Mouse (Mus musculus): ENCODE data around the gene Rictor. TPM values are rescaled to one million over a fixed set of nuclear protein-coding genes. Genes with fewer than 3 reads are reported as not detected.
"Not testable (repeated sequence)": the region's sequence is repeated elsewhere in the genome, so short reads cannot be mapped to it uniquely, and the experiment has no call there.

Gene Rictor
- polyA plus RNA-seq, 1 experiment: 0.07 TPM

DNA sequence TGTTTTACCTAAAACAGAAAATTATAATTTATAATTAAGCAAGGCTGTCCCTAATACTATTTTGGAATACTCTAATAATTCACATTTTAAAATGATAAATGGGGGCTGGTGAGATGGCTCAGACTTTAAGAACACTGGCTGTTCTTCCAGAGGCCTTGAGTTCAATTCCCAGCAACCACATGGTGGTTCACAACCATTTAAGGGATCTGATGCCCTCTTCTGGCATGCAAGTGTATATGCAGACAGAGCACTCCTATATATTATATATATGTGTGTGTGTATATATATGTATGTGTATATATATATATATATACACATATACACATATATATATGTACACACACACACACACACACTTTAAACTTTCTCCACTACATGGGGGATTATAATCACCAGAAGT, 15.2 kb downstream of the Rictor start:
- Histone ChIP-seq H3K36me3 (replicated peaks; ENCODE audit: low read length) (peaks cover 28% of the 10 kb centered on the region), H3K4me3 (replicated peaks) (no peak overlapping the region), H3K4me1 (peaks cover 55% of the 10 kb centered on the region), H3K9me3 (peaks cover 6% of the 10 kb centered on the region; the same call in 1 of the 2 replicates), H3K27me3 (replicated peaks) (no peaks in the 10 kb centered on the region)
- no peak for TF ChIP-seq GATA1 (IDR thresholded peaks at IDR 0.05; ENCODE audit: borderline replicate concordance, low read length)
- TF ChIP-seq FLI1 (IDR thresholded peaks at IDR 0.05; ENCODE audit: low read length): no peak

GRCm38 (mm10) chr15:6724442-6724841, 16.3 kb downstream of the Rictor start:
- TF ChIP-seq FLI1 (IDR thresholded peaks at IDR 0.05; ENCODE audit: low read length) (no peak), GATA1 (IDR thresholded peaks at IDR 0.05; ENCODE audit: borderline replicate concordance, low read length) (no peak)
- Histone ChIP-seq H3K4me3 (replicated peaks) (no peak overlapping the region), H3K36me3 (replicated peaks; ENCODE audit: low read length) (peaks cover 18% of the 10 kb centered on the region), H3K4me1 (peaks cover 46% of the 10 kb centered on the region), H3K27me3 (replicated peaks) (no peaks in the 10 kb centered on the region), H3K9me3 (peaks cover 4% of the 10 kb centered on the region; the same call in 1 of the 2 replicates)

DNA sequence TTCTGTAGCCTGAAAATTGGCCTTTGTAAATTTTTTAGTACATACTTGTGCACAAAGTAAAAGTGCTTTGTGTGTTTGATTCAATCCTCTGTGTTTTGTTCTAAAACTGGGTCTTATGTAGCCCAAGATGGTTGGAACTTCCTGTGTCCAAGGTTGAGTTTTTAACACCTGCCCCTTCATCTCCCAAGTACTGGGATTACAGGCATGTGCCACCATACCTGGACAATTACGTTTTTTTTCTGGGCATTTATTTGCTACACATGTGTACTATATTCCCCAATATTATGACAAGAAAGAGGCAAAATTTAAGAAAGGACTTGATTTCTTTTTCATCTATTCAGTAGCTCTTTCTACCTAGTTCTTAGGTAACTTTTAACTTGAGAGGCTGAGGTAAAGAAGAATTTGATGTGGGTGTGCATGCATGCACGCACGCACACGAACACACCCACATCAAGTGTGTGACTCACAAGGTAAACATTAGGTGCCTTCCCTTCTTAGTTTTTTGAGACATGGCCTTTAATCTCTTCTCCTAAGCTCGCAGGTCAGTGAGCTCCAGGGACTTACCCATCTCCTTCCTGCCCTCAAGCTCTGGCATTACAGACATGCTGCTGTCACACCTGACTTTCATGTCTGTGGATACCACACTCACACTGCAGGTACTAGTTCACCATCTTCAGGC, 18.1 kb downstream of the Rictor start:
- TF ChIP-seq GATA1 (IDR thresholded peaks at IDR 0.05; ENCODE audit: borderline replicate concordance, low read length) (no peak), FLI1 (IDR thresholded peaks at IDR 0.05; ENCODE audit: low read length) (no peak)
- Histone ChIP-seq H3K4me1 (peaks cover 49% of the 10 kb centered on the region), H3K36me3 (replicated peaks; ENCODE audit: low read length) (peaks cover 7% of the 10 kb centered on the region)

GRCm38 (mm10) chr15:6733076-6733475, 24.9 kb downstream of the Rictor start:
- H3K27me3 ChIP-seq (replicated peaks): no peaks in the 10 kb centered on the region
- TF ChIP-seq GATA1 (IDR thresholded peaks at IDR 0.05; ENCODE audit: borderline replicate concordance, low read length): no peak
- TF ChIP-seq FLI1 (IDR thresholded peaks at IDR 0.05; ENCODE audit: low read length): no peak
- H3K9me3 ChIP-seq: no peaks in the 10 kb centered on the region
- H3K4me3 ChIP-seq (replicated peaks): peak overlapping the region; percentile 15
- H3K4me1 ChIP-seq: peaks cover 45% of the 10 kb centered on the region
- H3K36me3 ChIP-seq (replicated peaks; ENCODE audit: low read length): peaks cover 32% of the 10 kb centered on the region

More for the DNA sequence above, 18.1 kb downstream of the Rictor start:
- H3K27me3 ChIP-seq (replicated peaks): no peaks in the 10 kb centered on the region
- no peak overlapping the region for H3K4me3 ChIP-seq (replicated peaks)
- H3K9me3 ChIP-seq: no peaks in the 10 kb centered on the region

DNA sequence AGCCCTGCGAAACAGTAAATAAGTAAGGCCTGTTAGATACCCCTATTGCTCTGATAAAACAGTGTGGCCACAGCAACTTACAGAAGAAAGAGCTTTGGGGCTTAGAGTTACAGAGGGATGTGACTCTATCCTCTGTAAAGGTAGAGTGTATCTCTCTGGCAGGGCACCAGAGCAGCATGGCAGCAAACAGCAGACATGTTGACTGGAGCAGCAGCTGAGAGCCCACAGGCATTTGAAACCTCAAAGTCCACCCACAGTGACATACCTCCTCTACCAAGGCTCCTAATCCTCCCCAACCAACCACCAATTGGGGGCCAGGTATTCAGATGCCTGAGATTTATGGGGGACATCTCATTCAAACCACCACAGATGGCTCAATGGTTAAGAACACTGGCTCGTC, 31.0 kb downstream of the Rictor start:
- no peaks in the 10 kb centered on the region for H3K27me3 ChIP-seq (replicated peaks)
- no peak for TF ChIP-seq FLI1 (IDR thresholded peaks at IDR 0.05; ENCODE audit: low read length)
- no peak for TF ChIP-seq GATA1 (IDR thresholded peaks at IDR 0.05; ENCODE audit: borderline replicate concordance, low read length)
- H3K9me3 ChIP-seq: no peaks in the 10 kb centered on the region
- H3K4me3 ChIP-seq (replicated peaks): no peak overlapping the region
- peaks cover 33% of the 10 kb centered on the region for H3K4me1 ChIP-seq
- peaks cover 59% of the 10 kb centered on the region for H3K36me3 ChIP-seq (replicated peaks; ENCODE audit: low read length)

- H3K9me3 ChIP-seq: no peaks in the 10 kb centered on the region
- TF ChIP-seq FLI1 (IDR thresholded peaks at IDR 0.05; ENCODE audit: low read length): no peak
- TF ChIP-seq GATA1 (IDR thresholded peaks at IDR 0.05; ENCODE audit: borderline replicate concordance, low read length): no peak
- peaks cover 62% of the 10 kb centered on the region for H3K36me3 ChIP-seq (replicated peaks; ENCODE audit: low read length)
- no peak overlapping the region for H3K4me3 ChIP-seq (replicated peaks)
- H3K4me1 ChIP-seq: peaks cover 14% of the 10 kb centered on the region; the same call in 1 of the 2 replicates
- H3K27me3 ChIP-seq (replicated peaks): no peaks in the 10 kb centered on the region
Observed at GRCm38 (mm10) chr15:6742337-6743025, 34.3 kb downstream of the Rictor start.

GRCm38 (mm10) chr15:6743723-6744122, 35.5 kb downstream of the Rictor start:
- no peaks in the 10 kb centered on the region for H3K27me3 ChIP-seq (replicated peaks)
- no peak for TF ChIP-seq FLI1 (IDR thresholded peaks at IDR 0.05; ENCODE audit: low read length)
- no peak for TF ChIP-seq GATA1 (IDR thresholded peaks at IDR 0.05; ENCODE audit: borderline replicate concordance, low read length)
- H3K9me3 ChIP-seq: no peaks in the 10 kb centered on the region
- peaks cover 14% of the 10 kb centered on the region; the same call in 1 of the 2 replicates for H3K4me1 ChIP-seq
- peaks cover 63% of the 10 kb centered on the region for H3K36me3 ChIP-seq (replicated peaks; ENCODE audit: low read length)
- H3K4me3 ChIP-seq (replicated peaks): no peak overlapping the region

DNA sequence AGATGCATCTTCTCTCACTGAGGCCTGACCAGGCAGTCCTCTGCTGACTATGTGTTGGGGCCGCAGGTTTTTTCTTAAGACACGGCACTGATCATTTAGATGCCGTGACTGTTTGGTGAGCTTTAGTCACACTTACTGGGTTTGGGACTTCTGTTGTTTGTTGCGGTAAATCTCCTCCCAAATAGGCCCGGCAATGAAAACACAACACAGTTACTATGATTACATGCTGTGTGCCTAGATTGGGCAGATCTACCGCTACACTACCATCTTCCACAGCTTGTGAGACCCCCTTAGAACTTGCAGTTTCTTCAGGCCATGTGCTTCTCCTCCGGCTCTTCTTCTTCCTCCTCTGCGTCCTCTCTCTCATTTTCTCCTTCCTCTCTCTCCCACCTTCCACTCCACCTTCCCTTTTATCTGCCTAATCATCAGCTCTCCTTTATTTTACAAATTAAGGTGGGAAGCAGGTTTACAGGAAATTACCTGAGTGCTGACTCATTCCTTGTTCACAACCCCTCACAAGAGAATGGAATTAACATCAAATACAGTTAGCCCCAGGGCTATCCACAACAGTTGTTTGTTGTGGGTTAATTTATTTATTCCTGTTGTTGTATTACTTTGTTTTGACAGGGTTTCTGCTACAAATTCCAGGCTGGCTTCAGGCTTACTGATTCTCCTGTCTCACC, 38.3 kb downstream of the Rictor start:
- Histone ChIP-seq H3K36me3 (replicated peaks; ENCODE audit: low read length) (peaks cover 69% of the 10 kb centered on the region), H3K4me1 (peaks cover 17% of the 10 kb centered on the region)
- not testable (repeated sequence) for H3K9me3 ChIP-seq; H3K4me3 ChIP-seq (replicated peaks); H3K27me3 ChIP-seq (replicated peaks)

- no peaks in the 10 kb centered on the region for H3K27me3 ChIP-seq (replicated peaks)
- no peaks in the 10 kb centered on the region for H3K9me3 ChIP-seq
- H3K36me3 ChIP-seq (replicated peaks; ENCODE audit: low read length): peaks cover 70% of the 10 kb centered on the region
- H3K4me3 ChIP-seq (replicated peaks): no peak overlapping the region
- no peak for TF ChIP-seq GATA1 (IDR thresholded peaks at IDR 0.05; ENCODE audit: borderline replicate concordance, low read length)
- no peak for TF ChIP-seq FLI1 (IDR thresholded peaks at IDR 0.05; ENCODE audit: low read length)
- peaks cover 17% of the 10 kb centered on the region for H3K4me1 ChIP-seq
Observed at GRCm38 (mm10) chr15:6747001-6747400, 38.8 kb downstream of the Rictor start.

DNA sequence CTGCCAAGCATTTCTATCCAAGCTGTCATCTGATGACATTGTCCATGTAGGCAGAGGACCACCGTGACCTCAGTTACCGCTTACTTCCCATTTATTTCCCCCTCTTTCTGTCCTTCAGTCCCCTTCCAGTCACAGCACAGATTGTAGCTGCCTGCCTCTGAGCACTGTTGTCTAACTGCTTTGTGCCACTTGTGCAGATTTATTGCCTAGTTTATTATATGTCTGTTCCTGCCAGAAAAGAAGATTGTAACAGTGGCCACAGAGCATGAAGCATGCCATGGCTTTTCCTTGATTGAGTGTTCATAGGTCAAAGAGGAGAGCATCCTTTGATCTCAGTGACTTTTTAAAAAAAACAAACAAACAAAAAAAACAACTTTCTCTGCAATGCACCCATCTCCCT, 46.2 kb downstream of the Rictor start:
- peaks cover 4% of the 10 kb centered on the region for H3K4me1 ChIP-seq

More for the DNA sequence above, 46.2 kb downstream of the Rictor start:
- H3K9me3 ChIP-seq: no peaks in the 10 kb centered on the region
- H3K27me3 ChIP-seq (replicated peaks): no peaks in the 10 kb centered on the region
- no peak for TF ChIP-seq FLI1 (IDR thresholded peaks at IDR 0.05; ENCODE audit: low read length)
- no peak for TF ChIP-seq GATA1 (IDR thresholded peaks at IDR 0.05; ENCODE audit: borderline replicate concordance, low read length)
- H3K36me3 ChIP-seq (replicated peaks; ENCODE audit: low read length): peaks cover 75% of the 10 kb centered on the region
- no peak overlapping the region for H3K4me3 ChIP-seq (replicated peaks)
